Mouse (Mus musculus) cerebellum, adult 9-10 months (tissue): Measurements from ENCODE around the gene Mob1b.

Source experiments
- DNase-seq: peaks from one replicate; pipeline ENCODE4 v3.0.0; 2022

Mob1b gene

DNA sequence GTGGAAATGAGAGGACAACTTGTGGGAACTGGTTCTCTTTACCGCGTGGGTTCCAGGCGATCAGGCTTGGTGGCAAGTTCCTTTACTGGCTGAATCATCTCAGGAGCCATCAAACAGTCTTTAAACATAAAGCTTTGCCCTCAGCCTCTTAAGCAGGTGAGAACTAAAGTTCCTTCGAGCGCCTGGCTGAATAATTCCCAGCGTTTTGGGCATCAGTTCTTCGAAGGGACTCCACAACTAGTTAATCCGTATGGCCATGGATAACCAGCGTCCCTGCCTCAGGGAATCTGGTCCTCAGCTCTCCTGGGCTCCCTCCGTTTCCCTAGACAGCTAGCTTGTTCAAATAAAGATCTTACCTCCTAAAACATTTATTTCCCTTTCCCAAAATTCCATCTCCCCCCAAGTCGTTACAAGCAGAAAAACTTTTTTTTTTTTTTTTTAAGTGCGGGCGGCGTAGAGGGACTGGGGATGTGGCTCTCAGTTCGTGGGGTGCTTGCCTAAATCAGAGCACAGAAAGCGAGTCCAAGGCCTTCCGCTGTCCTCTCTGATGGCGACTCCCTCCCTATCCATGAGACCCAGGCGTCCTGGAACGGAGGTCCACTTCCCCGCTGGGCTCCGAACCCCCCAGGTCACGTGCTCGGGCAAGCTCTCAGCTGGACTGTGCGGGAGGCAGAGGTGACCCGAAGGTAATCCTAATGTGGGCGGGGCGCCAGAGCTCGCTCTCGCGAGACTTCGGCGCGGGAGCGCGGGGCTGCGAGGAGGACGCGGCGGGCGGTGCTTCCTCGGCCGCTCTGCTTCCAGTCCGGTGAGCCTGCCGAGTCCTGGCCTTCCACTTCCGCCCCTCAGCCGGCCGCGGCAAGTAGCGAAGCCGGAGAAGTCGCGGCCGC is at the start of gene Mob1b:
TSS of gene Mob1b (plus strand) at position 740 of the 887 bp plus-strand sequence.
- peak; percentile 97 for DNase-seq

- peak; percentile 59 for DNase-seq
These were observed 45.8 kb upstream of the Mob1b start for GRCm38 (mm10) chr5:88674703-88675442.

- peak; percentile 93 for DNase-seq
These were observed 44.9 kb upstream of the Mob1b start, which contains the start of gene Grsf1 for GRCm38 (mm10) chr5:88675443-88676387. TSS of gene Grsf1 (minus strand) at chr5:88676171.

DNA sequence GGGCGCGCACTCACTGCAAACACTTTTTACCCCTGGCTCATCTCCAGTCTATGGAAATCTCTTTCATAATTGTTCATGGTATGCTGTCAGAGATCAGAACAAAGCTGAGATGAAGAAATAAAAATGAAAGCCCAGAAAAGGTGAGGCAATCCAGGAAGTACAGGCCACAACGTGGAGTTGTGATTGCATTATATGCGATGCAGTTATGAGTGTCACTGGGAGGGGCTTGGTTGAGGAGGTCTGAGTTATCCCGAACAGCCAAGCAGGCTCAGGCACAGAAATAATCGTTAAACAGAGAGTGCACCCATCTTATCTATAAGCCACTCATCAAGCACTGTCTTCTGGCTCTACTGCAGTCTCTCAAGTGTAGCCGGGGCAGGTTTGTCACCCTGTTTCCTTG is 41.7 kb upstream of the Mob1b start:
- no peak for DNase-seq

GRCm38 (mm10) chr5:88679341-88679740 is 41.3 kb upstream of the Mob1b start:
- DNase-seq, result no peak

DNA sequence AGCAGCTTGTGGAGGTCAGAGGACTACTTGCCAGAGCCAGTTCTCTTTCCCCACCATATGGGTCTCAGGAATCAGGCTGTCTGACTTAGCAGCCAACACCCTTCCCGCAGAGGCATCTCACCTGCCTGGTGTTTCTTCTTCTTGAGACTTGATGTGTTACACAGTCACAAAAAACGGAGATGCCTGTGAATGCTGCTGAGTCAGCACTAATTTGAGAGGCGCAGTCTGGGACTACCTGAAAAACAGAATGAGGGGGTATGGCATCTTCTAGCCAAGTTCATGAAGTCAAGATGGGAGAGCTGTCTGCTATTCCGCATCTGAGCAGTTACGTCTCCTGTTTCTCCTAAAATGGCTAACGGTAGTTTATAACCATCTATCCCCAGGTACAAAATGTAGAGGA is 40.1 kb upstream of the Mob1b start:
- no peak for DNase-seq

DNA sequence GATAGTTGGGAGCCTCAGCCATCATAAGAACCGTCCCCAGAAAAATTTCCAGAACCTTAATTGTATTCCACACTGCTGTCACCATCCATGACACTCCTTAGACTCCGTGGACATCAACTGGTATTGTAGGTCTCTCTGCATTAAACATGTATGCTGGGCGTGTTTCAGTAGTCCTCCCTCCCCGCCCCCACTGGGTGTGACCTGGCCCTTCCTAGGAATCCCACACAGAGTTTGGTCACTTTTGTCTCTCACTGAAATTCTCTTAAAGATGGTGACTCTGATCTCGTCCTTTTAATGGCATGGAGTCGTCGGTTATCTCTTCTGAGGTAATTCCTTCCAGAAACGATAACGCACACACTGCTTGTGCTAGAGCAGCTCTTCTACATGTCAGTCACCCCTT is 36.9 kb upstream of the Mob1b start:
- no peak for DNase-seq

DNA sequence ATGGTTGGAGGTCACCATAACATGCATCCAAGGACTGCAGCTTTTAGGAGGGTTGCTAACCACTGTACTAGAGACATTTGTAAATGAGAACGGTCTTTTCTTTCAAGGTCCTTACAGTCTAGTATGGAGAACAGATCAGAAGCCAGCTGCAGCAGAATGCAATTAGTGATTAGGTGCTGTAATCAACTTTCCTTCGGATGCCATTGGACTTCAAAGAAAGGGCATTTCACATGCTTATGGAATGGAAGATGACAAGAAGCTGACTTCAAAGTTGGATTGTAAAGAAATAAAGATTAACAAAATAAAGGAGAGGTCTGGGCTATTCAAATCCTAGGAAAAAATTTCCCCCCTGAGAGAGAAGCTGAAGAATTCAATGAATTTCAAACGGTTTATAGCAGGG is 36.4 kb upstream of the Mob1b start:
- DNase-seq, result no peak

- no peak for DNase-seq
These were observed 35.3 kb upstream of the Mob1b start for GRCm38 (mm10) chr5:88685306-88685705.

DNA sequence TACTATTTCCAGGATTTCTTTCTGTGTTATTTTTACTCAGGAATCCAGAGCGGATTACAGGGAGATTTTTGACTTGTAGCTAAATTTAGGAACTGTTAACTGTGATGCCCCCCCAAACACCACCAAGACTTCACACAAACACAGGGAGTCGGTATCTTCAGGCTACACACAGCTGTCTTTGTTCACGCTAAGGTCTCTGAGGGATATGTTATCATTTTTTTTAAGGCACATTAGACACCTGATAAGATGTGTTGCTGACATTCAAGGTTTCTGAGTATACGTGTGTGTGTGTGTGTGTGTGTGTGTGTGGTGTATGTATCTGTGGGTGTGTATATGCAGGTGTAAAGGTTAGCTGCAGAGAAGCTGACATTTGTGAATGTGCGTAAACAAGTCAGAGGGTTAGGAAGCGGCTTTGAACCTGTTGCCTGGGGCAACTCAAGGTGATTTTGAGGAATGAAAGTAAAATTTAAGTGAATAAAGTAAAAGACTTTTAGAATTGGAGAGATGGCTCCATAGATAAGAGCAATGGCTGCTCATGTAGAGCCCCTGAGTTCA is 34.8 kb upstream of the Mob1b start:
- DNase-seq, result no peak

DNA sequence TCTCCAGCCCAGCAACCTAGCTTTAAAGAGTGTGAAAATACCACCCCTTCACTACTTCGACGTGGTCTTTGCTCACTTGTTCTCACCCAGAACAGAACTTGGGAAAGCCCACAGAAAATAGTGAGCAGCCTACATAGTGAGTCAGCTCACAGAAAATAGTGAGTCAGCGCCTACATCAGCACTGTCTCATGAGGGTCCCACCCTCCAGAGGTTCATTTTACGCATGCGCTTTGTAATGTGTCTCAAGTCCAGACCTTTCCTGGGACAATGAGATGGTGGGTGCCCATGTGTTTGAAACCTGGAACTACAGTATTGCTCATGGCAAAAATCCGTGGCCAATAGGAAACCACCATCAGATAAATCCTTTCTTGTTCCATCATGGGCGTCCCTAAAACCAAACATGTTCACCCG is 32.7 kb upstream of the Mob1b start:
- no peak for DNase-seq

DNA sequence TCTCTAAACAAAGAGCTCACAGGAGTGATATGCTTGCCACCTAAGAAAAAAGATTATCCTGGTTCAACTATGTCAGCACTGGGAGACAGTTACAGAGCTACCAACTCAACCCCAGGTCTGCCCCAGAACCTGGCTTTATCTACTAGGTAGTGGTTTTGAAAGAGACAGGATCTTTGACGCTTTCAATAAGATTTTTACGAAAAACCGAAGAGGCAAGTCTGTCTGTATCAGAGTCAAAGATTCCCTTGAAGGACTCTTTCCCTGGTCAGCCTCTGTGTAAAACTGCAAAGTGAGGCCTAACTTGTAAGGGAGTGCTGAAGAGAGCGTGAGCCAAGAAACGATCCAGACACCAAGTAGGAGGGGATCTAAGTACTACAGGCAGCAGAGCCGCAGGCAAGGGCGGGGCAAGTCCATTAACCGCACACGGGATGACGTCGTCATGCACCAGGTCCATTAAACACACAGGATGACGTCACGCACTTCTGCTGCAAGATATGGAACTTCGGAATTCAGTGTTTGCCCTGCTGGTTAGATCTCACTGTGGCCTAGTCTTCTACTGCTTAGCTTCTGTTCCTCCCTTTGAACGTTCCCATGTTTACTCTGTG is 32.0 kb upstream of the Mob1b start:
- DNase-seq, result no peak

- DNase-seq, result peak; percentile 60
These were observed 31.2 kb upstream of the Mob1b start for GRCm38 (mm10) chr5:88689279-88689938.

- no peak for DNase-seq
These were observed 29.8 kb upstream of the Mob1b start for GRCm38 (mm10) chr5:88690681-88691505.

DNA sequence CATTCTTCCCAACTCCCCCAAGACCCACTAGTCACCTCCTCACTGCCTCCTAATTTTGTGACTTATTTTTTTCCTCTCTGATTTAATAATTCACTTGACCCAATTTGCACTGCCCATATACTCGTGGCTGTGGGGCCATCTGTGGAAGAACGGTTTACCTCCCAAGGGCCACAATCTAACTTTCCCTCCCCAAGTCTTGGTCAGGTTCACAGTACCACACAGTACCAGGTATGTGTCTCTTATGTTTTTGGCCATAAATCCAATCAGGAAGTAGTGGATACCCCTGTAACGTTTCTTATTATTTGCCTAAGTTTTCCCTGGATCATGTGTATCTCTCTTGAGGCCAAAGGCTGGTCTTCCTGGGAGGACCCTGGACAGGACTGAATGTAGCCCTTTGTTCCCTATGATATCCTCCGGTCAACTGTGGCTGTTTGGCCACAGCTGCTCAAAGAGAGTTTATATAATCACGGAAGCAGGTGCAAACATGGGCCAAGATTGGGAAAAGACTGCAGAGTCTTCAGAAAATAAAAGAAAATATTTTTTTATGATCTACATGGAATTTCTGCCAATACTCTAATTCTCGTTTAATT is 29.1 kb upstream of the Mob1b start:
- DNase-seq, result no peak

GRCm38 (mm10) chr5:88692586-88692985 is 28.1 kb upstream of the Mob1b start:
- no peak for DNase-seq

DNA sequence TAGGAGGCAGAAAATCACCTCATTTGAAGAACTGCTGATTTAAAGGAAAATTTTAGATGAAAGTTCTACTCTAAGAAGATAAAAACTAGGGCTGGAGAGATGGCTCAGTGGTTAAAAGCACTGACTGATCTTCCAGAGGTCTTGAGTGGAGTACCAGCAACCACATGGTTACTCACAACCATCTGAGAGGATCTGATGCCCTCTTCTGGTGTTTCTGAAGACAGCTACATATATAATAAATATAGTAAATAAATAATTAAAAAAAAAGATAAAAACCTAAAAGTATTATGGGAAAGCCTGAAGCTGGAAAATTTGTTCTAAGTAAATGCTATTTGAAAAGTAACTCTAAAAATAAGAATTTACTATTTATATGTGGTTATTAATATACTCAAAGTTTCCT is 27.6 kb upstream of the Mob1b start:
- DNase-seq, result no peak

- peak; percentile 33 for DNase-seq
These were observed 23.4 kb upstream of the Mob1b start for GRCm38 (mm10) chr5:88697291-88697690.

- DNase-seq, result no peak
These were observed 21.3 kb upstream of the Mob1b start for GRCm38 (mm10) chr5:88699251-88699913.

DNA sequence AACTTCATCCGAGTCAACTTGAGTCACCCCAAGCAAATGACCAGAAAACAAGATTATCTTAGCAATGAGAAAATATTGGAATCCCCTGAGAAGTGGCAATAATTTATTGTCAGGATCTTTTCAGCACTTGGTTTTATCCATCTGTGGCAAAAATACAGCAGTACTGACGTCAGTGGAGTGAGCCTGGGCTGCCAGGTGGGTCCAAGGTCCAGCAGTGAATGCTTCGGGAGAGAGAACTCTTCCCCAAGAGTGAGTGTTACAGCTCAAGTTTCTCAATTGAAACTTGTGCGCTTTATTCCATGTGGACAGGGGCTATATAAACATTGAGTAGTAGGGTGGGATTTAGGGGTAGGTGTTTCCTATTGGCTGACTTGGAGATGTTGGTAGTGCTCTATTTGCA is 18.6 kb upstream of the Mob1b start:
- DNase-seq, result no peak
